Mouse (Mus musculus): Measurements from ENCODE around the gene Gnb3. TPM values are rescaled to one million over a fixed set of nuclear protein-coding genes. Genes with fewer than 3 reads are reported as not detected.

Gene Gnb3
- polyA plus RNA-seq (2011; ENCODE audit: insufficient read depth, insufficient read length, low read depth, missing spikeins) = not detected in 2 replicates

DNA sequence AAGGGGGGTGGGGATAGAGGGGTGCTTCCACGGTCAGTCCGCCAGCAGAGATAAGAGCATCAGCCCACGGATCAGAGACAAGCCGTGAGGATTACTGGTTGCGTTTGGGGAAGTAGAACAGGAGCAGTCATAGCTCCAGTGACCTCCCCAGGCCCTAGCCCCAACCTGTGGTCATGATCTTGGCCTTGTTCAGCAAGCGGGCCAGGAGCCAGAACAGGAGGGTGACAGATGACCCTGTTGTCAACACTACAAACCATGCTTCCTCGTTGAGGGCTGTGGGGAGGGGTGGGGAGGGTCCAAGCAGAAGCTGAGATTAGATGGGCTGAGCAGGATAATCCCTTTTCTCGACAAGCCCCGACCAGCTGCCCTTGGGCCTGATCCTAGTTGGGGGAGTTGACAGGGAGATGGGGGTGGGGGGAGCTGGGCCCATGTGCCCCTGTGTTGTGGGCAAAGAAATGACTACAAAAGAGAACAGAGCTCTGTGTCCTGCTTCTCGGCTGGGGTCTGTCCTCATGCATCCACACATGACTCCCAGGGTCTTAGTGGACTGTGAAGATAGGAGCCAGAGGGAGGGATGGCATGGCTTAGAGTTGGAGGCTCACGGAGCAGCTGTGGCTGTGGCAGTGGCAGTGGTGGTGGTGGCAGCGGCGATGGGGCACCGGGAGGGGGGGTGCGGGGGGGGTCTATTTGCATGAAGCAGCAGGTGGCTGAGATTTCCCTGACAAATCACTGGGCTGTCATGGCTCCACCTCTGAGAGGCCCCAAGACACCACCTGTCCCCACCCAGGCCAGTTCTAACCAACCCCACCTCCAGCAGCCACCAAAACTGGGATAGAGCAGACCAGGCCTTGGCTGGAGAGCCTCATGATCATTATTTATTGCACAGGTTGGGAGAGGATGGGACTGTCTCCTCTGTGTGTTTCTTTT lies at the start of gene Gnb3:
Gnb3 (minus strand) TSS at position 35 of the 927 bp plus-strand sequence.
- Histone ChIP-seq H3K27me3 (ENCODE audit: control insufficient read depth, insufficient read depth, low read length, poor library complexity, severe bottlenecking) (no peaks in the 10 kb centered on the region), H3K4me3 (ENCODE audit: low read depth, low read length) (no peak within 1 kb of the TSS), H3K9me3 (replicated peaks; ENCODE audit: control insufficient read depth, insufficient read depth, low read length, poor library complexity, severe bottlenecking) (no peaks in the 10 kb centered on the region), H3K4me1 (ENCODE audit: control insufficient read depth, insufficient read depth, low read length) (peaks cover 2% of the 10 kb centered on the region), H3K27ac (ENCODE audit: insufficient read depth, low read length) (no peak within 1 kb of the TSS), H3K9ac (ENCODE audit: low read depth, poor library complexity, severe bottlenecking) (no peak within 1 kb of the TSS), H3K36me3 (ENCODE audit: control insufficient read depth, insufficient read depth, low read length, poor library complexity, severe bottlenecking) (no peaks in the 10 kb centered on the region)
- no peak for TF ChIP-seq CTCF (IDR thresholded peaks at IDR 0.05; ENCODE audit: low read depth, low read length)
- no peak for TF ChIP-seq POLR2A (IDR thresholded peaks at IDR 0.05; ENCODE audit: insufficient read depth, low read length)
- TF ChIP-seq EP300 (IDR thresholded peaks at IDR 0.05; ENCODE audit: insufficient read depth, low read depth, low read length) = no peak

- no peak overlapping the region for H3K9ac ChIP-seq (ENCODE audit: low read depth, poor library complexity, severe bottlenecking)
- peaks cover 3% of the 10 kb centered on the region for H3K4me1 ChIP-seq (ENCODE audit: control insufficient read depth, insufficient read depth, low read length)
- H3K27ac ChIP-seq (ENCODE audit: insufficient read depth, low read length) = no peak overlapping the region
- no peaks in the 10 kb centered on the region for H3K27me3 ChIP-seq (ENCODE audit: control insufficient read depth, insufficient read depth, low read length, poor library complexity, severe bottlenecking)
- H3K4me3 ChIP-seq (ENCODE audit: low read depth, low read length) = no peak overlapping the region
- H3K9me3 ChIP-seq (replicated peaks; ENCODE audit: control insufficient read depth, insufficient read depth, low read length, poor library complexity, severe bottlenecking) = no peaks in the 10 kb centered on the region; the same call in 1 of the 2 replicates
- TF ChIP-seq CTCF (IDR thresholded peaks at IDR 0.05; ENCODE audit: low read depth, low read length) (no peak), EP300 (IDR thresholded peaks at IDR 0.05; ENCODE audit: insufficient read depth, low read depth, low read length) (no peak), POLR2A (IDR thresholded peaks at IDR 0.05; ENCODE audit: insufficient read depth, low read length) (no peak)
- H3K36me3 ChIP-seq (ENCODE audit: control insufficient read depth, insufficient read depth, low read length, poor library complexity, severe bottlenecking) = no peaks in the 10 kb centered on the region
Observed at GRCm38 (mm10) chr6:124888555-124889125, 48.6 kb upstream of the Gnb3 start.

- Histone ChIP-seq H3K9me3 (replicated peaks; ENCODE audit: control insufficient read depth, insufficient read depth, low read length, poor library complexity, severe bottlenecking) (no peaks in the 10 kb centered on the region; the same call in 1 of the 2 replicates), H3K4me1 (ENCODE audit: control insufficient read depth, insufficient read depth, low read length) (peaks cover 3% of the 10 kb centered on the region), H3K4me3 (ENCODE audit: low read depth, low read length) (no peak within 1 kb of the TSS), H3K9ac (ENCODE audit: low read depth, poor library complexity, severe bottlenecking) (no peak within 1 kb of the TSS), H3K27me3 (ENCODE audit: control insufficient read depth, insufficient read depth, low read length, poor library complexity, severe bottlenecking) (no peaks in the 10 kb centered on the region), H3K36me3 (ENCODE audit: control insufficient read depth, insufficient read depth, low read length, poor library complexity, severe bottlenecking) (no peaks in the 10 kb centered on the region), H3K27ac (ENCODE audit: insufficient read depth, low read length) (no peak within 1 kb of the TSS)
- TF ChIP-seq EP300 (IDR thresholded peaks at IDR 0.05; ENCODE audit: insufficient read depth, low read depth, low read length) = no peak
- TF ChIP-seq POLR2A (IDR thresholded peaks at IDR 0.05; ENCODE audit: insufficient read depth, low read length) = no peak
- no peak for TF ChIP-seq CTCF (IDR thresholded peaks at IDR 0.05; ENCODE audit: low read depth, low read length)
Observed at GRCm38 (mm10) chr6:124887986-124888385, 47.9 kb upstream of the Gnb3 start, which contains the start of gene Cd4. TSS of gene Cd4 (minus strand) at chr6:124888221.

GRCm38 (mm10) chr6:124885956-124886381 lies 45.9 kb upstream of the Gnb3 start:
- H3K27ac ChIP-seq (ENCODE audit: insufficient read depth, low read length) = no peak overlapping the region
- H3K36me3 ChIP-seq (ENCODE audit: control insufficient read depth, insufficient read depth, low read length, poor library complexity, severe bottlenecking) = no peaks in the 10 kb centered on the region
- H3K9ac ChIP-seq (ENCODE audit: low read depth, poor library complexity, severe bottlenecking) = no peak overlapping the region
- TF ChIP-seq POLR2A (IDR thresholded peaks at IDR 0.05; ENCODE audit: insufficient read depth, low read length) = no peak
- TF ChIP-seq CTCF (IDR thresholded peaks at IDR 0.05; ENCODE audit: low read depth, low read length) = no peak
- TF ChIP-seq EP300 (IDR thresholded peaks at IDR 0.05; ENCODE audit: insufficient read depth, low read depth, low read length) = no peak
- no peak overlapping the region for H3K4me3 ChIP-seq (ENCODE audit: low read depth, low read length)
- no peaks in the 10 kb centered on the region for H3K4me1 ChIP-seq (ENCODE audit: control insufficient read depth, insufficient read depth, low read length)
- no peaks in the 10 kb centered on the region; the same call in 1 of the 2 replicates for H3K9me3 ChIP-seq (replicated peaks; ENCODE audit: control insufficient read depth, insufficient read depth, low read length, poor library complexity, severe bottlenecking)
- no peaks in the 10 kb centered on the region for H3K27me3 ChIP-seq (ENCODE audit: control insufficient read depth, insufficient read depth, low read length, poor library complexity, severe bottlenecking)

- H3K4me1 ChIP-seq (ENCODE audit: control insufficient read depth, insufficient read depth, low read length) = no peaks in the 10 kb centered on the region
- H3K9me3 ChIP-seq (replicated peaks; ENCODE audit: control insufficient read depth, insufficient read depth, low read length, poor library complexity, severe bottlenecking) = no peaks in the 10 kb centered on the region; the same call in 1 of the 2 replicates
- no peak overlapping the region for H3K9ac ChIP-seq (ENCODE audit: low read depth, poor library complexity, severe bottlenecking)
- no peak overlapping the region for H3K4me3 ChIP-seq (ENCODE audit: low read depth, low read length)
- H3K36me3 ChIP-seq (ENCODE audit: control insufficient read depth, insufficient read depth, low read length, poor library complexity, severe bottlenecking) = no peaks in the 10 kb centered on the region
- no peak overlapping the region for H3K27ac ChIP-seq (ENCODE audit: insufficient read depth, low read length)
- no peaks in the 10 kb centered on the region for H3K27me3 ChIP-seq (ENCODE audit: control insufficient read depth, insufficient read depth, low read length, poor library complexity, severe bottlenecking)
- TF ChIP-seq POLR2A (IDR thresholded peaks at IDR 0.05; ENCODE audit: insufficient read depth, low read length) = no peak
- TF ChIP-seq EP300 (IDR thresholded peaks at IDR 0.05; ENCODE audit: insufficient read depth, low read depth, low read length) = no peak
- no peak for TF ChIP-seq CTCF (IDR thresholded peaks at IDR 0.05; ENCODE audit: low read depth, low read length)
Observed at GRCm38 (mm10) chr6:124884714-124885500, 44.8 kb upstream of the Gnb3 start.

Data from ES-Bruce4 (cell line).